Mouse (Mus musculus) midbrain, embryonic 15.5 days (tissue): Measurements from ENCODE around the gene Cdiptos. TPM values are rescaled to one million over a fixed set of nuclear protein-coding genes. Genes with fewer than 3 reads are reported as not detected.

ENCODE experiments used
- ATAC-seq: fragments of 200-750 bp; cut with Nextera tagmentation; replicated peaks from 2 replicates; pipeline ENCODE4 v1.8.0; 2017; ENCODE audit warnings: moderate TSS enrichment
- H3K27ac ChIP-seq: fragments of 300-500 bp; sonication (generic); 2 replicates; pipeline ENCODE4 v1.5.1; 2015; ENCODE audit warnings: mild to moderate bottlenecking, inconsistent platforms
- H3K27me3 ChIP-seq: fragments of 300-500 bp; sonication (generic); replicated peaks from 2 replicates; pipeline ENCODE4 v1.6.1; 2015; ENCODE audit warnings: inconsistent platforms
- H3K36me3 ChIP-seq: fragments of 300-500 bp; sonication (generic); replicated peaks from 2 replicates; pipeline ENCODE4 v1.6.1; 2015; ENCODE audit warnings: inconsistent platforms
- H3K4me1 ChIP-seq: fragments of 300-500 bp; sonication (generic); 2 replicates; pipeline ENCODE4 v1.6.1; 2015; ENCODE audit warnings: inconsistent platforms
- H3K4me2 ChIP-seq: fragments of 300-500 bp; sonication (generic); 2 replicates; pipeline ENCODE4 v1.6.1; 2015; ENCODE audit warnings: inconsistent platforms, mild to moderate bottlenecking, moderate library complexity
- H3K4me3 ChIP-seq: fragments of 300-500 bp; sonication (generic); 2 replicates; pipeline ENCODE4 v1.5.1; 2015; ENCODE audit warnings: mild to moderate bottlenecking, inconsistent platforms
- H3K9ac ChIP-seq: fragments of 300-500 bp; sonication (generic); 2 replicates; pipeline ENCODE4 v1.6.1; 2015; ENCODE audit warnings: mild to moderate bottlenecking, inconsistent platforms
- H3K9me3 ChIP-seq: fragments of 300-500 bp; sonication (generic); 2 replicates; pipeline ENCODE4 v1.6.1; 2016; ENCODE audit warnings: inconsistent platforms
- WGBS: fragments of 180-500 bp; shearing (Covaris S2); methylation state at CpG from one replicate; pipeline ENCODE4 v1.1.7; 2015; ENCODE audit warnings: mixed read lengths; 5-methylcytosine and 5-hydroxymethylcytosine counted together
- polyA plus RNA-seq: library from polyadenylated mRNA; unstranded; fragments of >200 nt; fragmentation: Nextera tagmentation; extraction: Ambion mirVana; gene quantifications from 2 replicates; pipeline ENCODE4 v1.2.1, GENCODE M21; 2015

The Cdiptos gene
- polyA plus RNA-seq, 1 experiment from 2014 or later, result 1.1 TPM

DNA sequence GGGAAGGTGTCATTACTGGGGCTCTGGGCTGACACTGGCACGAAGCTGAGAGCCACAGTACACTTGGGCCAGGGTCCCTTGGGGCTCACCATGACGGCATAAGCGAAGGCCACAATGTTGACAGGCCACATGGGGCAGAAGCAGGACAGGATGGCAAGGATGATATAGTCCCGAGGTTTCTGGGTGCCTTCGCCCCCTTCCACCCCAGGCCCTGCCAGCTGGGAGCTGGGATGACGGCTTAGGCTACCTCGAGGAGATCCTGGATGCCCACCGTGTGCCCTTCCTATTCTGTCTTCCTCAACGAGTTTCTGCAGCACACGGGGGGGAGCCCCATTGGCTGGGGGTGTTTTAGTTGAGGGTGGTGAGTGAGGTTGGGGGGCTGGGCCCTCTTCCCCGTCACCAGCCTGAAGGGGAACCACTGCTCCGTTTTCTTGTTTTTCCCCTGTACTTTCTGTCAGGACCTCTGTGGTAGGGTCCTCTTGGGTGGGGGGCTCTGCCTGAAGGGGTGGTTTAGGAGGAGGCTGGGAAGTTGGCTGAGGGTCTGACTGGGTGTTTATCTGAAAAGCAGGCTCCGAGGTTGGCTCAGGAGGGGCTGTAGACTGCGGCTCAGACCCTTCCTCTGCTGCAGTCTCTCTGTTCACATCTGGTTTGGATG, 43.5 kb upstream of the Cdiptos start:
- WGBS, result 79% methylated on average over 14 of the region's 14 CpGs
- ATAC-seq, result no peak
- H3K27me3 ChIP-seq, result no peaks in the 10 kb centered on the region
- peak overlapping the region; percentile 60; the same call in 1 of the 2 replicates for H3K9ac ChIP-seq
- H3K4me2 ChIP-seq, result peak overlapping the region; percentile 64
- peaks cover 11% of the 10 kb centered on the region for H3K36me3 ChIP-seq
- no peak overlapping the region for H3K27ac ChIP-seq
- H3K4me1 ChIP-seq, result peaks cover 91% of the 10 kb centered on the region
- H3K4me3 ChIP-seq, result peak overlapping the region; percentile 49; the same call in 1 of the 2 replicates
- no peaks in the 10 kb centered on the region for H3K9me3 ChIP-seq

GRCm38 (mm10) chr7:127018416-127019305, 42.8 kb upstream of the Cdiptos start:
- Histone ChIP-seq H3K4me1 (peaks cover 88% of the 10 kb centered on the region), H3K27me3 (no peaks in the 10 kb centered on the region), H3K27ac (peak overlapping the region; percentile 94; the same call in 1 of the 2 replicates), H3K36me3 (peaks cover 11% of the 10 kb centered on the region), H3K9ac (peak overlapping the region; percentile 60; the same call in 1 of the 2 replicates), H3K4me2 (peak overlapping the region; percentile 90), H3K9me3 (no peaks in the 10 kb centered on the region), H3K4me3 (no peak overlapping the region)
- ATAC-seq, result no peak
- WGBS, result 84% methylated on average over 15 of the region's 15 CpGs

- Histone ChIP-seq H3K4me2 (peak overlapping the region; percentile 90), H3K36me3 (peaks cover 17% of the 10 kb centered on the region), H3K27ac (peak overlapping the region; percentile 94), H3K9me3 (no peaks in the 10 kb centered on the region), H3K9ac (peak overlapping the region; percentile 18), H3K4me1 (peaks cover 84% of the 10 kb centered on the region), H3K27me3 (no peaks in the 10 kb centered on the region), H3K4me3 (peak overlapping the region; percentile 69; the same call in 1 of the 2 replicates)
- 45% methylated on average over 6 of the region's 6 CpGs for WGBS
- no peak for ATAC-seq
Observed at GRCm38 (mm10) chr7:127017950-127018345, 42.0 kb upstream of the Cdiptos start.

GRCm38 (mm10) chr7:127016971-127017949, 41.4 kb upstream of the Cdiptos start, which contains the start of gene Pagr1a:
TSS of gene Pagr1a (minus strand) at chr7:127017352.
- no peaks in the 10 kb centered on the region for H3K9me3 ChIP-seq
- peak; percentile 83 for ATAC-seq
- H3K4me2 ChIP-seq, result peak within 1 kb of the TSS; percentile 90
- 3% methylated on average over 39 of the region's 39 CpGs for WGBS
- H3K27ac ChIP-seq, result peak within 1 kb of the TSS; percentile 94
- H3K4me3 ChIP-seq, result peak within 1 kb of the TSS; percentile 69
- no peaks in the 10 kb centered on the region for H3K27me3 ChIP-seq
- peaks cover 14% of the 10 kb centered on the region; the same call in 1 of the 2 replicates for H3K36me3 ChIP-seq
- H3K9ac ChIP-seq, result peak within 1 kb of the TSS; percentile 91
- peaks cover 77% of the 10 kb centered on the region for H3K4me1 ChIP-seq

DNA sequence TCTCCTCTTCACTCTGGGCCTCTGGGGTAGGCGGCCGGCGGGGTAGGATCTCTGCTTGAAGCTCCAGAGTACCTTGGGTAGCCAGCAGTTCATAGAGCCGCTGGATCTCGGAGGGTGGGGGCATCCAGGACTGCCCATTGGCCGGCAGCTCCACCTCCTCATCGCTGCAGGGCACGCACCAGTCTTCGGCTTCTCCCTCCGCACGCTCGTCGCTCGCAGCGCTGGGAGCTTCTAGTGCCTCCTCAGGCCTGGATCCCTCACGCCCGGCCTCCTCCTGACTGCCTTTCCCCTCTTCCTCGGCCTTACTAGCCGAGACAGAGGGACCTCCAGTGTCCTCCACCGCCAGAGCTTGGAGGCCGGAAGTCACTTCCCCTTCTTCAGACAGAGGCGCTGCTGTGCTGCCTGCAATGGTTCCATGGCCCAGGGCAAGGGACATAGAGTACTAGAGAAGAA, 40.6 kb upstream of the Cdiptos start:
- peaks cover 12% of the 10 kb centered on the region; the same call in 1 of the 2 replicates for H3K36me3 ChIP-seq
- H3K4me2 ChIP-seq, result peak overlapping the region; percentile 90
- H3K4me3 ChIP-seq, result peak overlapping the region; percentile 69
- H3K27me3 ChIP-seq, result no peaks in the 10 kb centered on the region
- no peaks in the 10 kb centered on the region for H3K9me3 ChIP-seq
- WGBS, result under 1% methylated on average over 22 of the region's 22 CpGs
- peak overlapping the region; percentile 94 for H3K27ac ChIP-seq
- peaks cover 70% of the 10 kb centered on the region for H3K4me1 ChIP-seq
- ATAC-seq, result peak; percentile 59
- H3K9ac ChIP-seq, result peak overlapping the region; percentile 91

- peaks cover 12% of the 10 kb centered on the region; the same call in 1 of the 2 replicates for H3K36me3 ChIP-seq
- ATAC-seq, result no peak
- peaks cover 68% of the 10 kb centered on the region for H3K4me1 ChIP-seq
Observed at GRCm38 (mm10) chr7:127016481-127016485, 40.4 kb upstream of the Cdiptos start, which contains the start of gene Pagr1b. TSS of gene Pagr1b (minus strand) at chr7:127016484.

GRCm38 (mm10) chr7:127016081-127016480, 40.2 kb upstream of the Cdiptos start:
- WGBS, result 2% methylated on average over 10 of the region's 10 CpGs
- Histone ChIP-seq H3K9ac (peak overlapping the region; percentile 91), H3K4me2 (peak overlapping the region; percentile 90), H3K9me3 (no peaks in the 10 kb centered on the region), H3K4me3 (peak overlapping the region; percentile 69), H3K27me3 (no peaks in the 10 kb centered on the region), H3K27ac (peak overlapping the region; percentile 94), H3K4me1 (peaks cover 66% of the 10 kb centered on the region), H3K36me3 (peaks cover 12% of the 10 kb centered on the region; the same call in 1 of the 2 replicates)
- peak; percentile 7; the same call in 1 of the 2 replicates for ATAC-seq

More at GRCm38 (mm10) chr7:127016481-127016485, 40.4 kb upstream of the Cdiptos start, which contains the start of gene Pagr1b:
- Histone ChIP-seq H3K27ac (peak within 1 kb of the TSS; percentile 94), H3K4me3 (peak within 1 kb of the TSS; percentile 69), H3K27me3 (no peaks in the 10 kb centered on the region), H3K9me3 (no peaks in the 10 kb centered on the region), H3K9ac (peak within 1 kb of the TSS; percentile 91), H3K4me2 (peak within 1 kb of the TSS; percentile 90)

- 95% methylated on average over 12 of the region's 12 CpGs for WGBS
- H3K36me3 ChIP-seq, result peaks cover 12% of the 10 kb centered on the region; the same call in 1 of the 2 replicates
- no peak overlapping the region for H3K4me3 ChIP-seq
- H3K9ac ChIP-seq, result no peak overlapping the region
- no peaks in the 10 kb centered on the region for H3K27me3 ChIP-seq
- H3K9me3 ChIP-seq, result no peaks in the 10 kb centered on the region
- H3K4me1 ChIP-seq, result peaks cover 55% of the 10 kb centered on the region
- no peak for ATAC-seq
- H3K27ac ChIP-seq, result no peak overlapping the region
- H3K4me2 ChIP-seq, result peak overlapping the region; percentile 12; the same call in 1 of the 2 replicates
Observed at GRCm38 (mm10) chr7:127014993-127015392, 39.1 kb upstream of the Cdiptos start.

DNA sequence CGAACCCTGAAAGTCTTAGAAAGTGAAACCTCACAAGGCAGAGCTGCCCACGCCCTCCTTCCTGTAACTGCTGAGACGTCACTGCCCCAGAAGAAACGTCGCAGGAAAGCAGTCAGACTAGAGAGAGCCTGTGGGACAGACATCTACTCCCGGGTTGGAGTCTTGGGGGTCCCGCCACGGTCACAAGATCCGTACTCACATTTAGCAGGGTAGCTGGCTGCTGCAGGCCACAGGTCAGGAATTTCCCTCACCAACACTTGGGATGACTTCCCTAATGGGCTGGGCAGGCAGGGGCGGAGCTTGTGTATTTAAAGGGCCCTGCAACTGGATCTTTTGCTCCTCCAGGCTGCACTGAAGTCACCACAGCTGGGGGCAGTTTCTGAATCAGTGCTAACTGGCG, 38.4 kb upstream of the Cdiptos start, which contains the start of gene Mvp:
Gene Mvp, minus strand, starts transcription at position 302 of the 400 bp plus-strand sequence.
- peak within 1 kb of the TSS; percentile 17; the same call in 1 of the 2 replicates for H3K9ac ChIP-seq
- 0 out of 2 replicates have a peak within 1 kb of the TSS, but pooled peaks have one; percentile 94 for H3K27ac ChIP-seq
- peaks cover 48% of the 10 kb centered on the region for H3K4me1 ChIP-seq
- H3K27me3 ChIP-seq, result no peaks in the 10 kb centered on the region
- H3K9me3 ChIP-seq, result no peaks in the 10 kb centered on the region
- peaks cover 12% of the 10 kb centered on the region; the same call in 1 of the 2 replicates for H3K36me3 ChIP-seq
- H3K4me3 ChIP-seq, result peak within 1 kb of the TSS; percentile 69
- H3K4me2 ChIP-seq, result peak within 1 kb of the TSS; percentile 90
- no peak for ATAC-seq
- WGBS, result 78% methylated on average over 11 of the region's 11 CpGs

DNA sequence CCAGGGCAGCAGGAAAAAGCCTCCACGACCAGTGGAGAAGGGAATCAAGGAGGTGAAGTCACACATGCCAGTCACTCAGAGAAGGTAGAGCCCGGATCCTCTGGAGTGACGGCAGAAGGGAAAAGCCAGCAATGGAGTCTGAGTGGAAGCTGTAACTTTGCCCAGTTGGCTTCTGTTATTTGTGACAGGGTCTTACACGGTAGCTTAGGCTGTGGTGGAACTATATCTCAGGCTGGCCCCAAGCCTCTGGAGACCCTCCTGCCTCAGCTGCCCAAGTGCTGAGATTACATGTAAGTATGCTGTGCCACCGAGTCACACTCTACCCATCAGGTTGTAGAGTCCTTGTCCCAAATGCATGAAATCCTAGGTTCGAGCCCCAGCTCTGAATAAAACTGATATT, 37.5 kb upstream of the Cdiptos start:
- ATAC-seq, result no peak
- Histone ChIP-seq H3K9me3 (no peaks in the 10 kb centered on the region), H3K4me2 (no peak overlapping the region), H3K9ac (no peak overlapping the region), H3K4me1 (peaks cover 39% of the 10 kb centered on the region), H3K27me3 (no peaks in the 10 kb centered on the region), H3K27ac (no peak overlapping the region), H3K4me3 (no peak overlapping the region), H3K36me3 (peaks cover 12% of the 10 kb centered on the region; the same call in 1 of the 2 replicates)
- WGBS, result 95% methylated on average over 6 of the region's 6 CpGs

DNA sequence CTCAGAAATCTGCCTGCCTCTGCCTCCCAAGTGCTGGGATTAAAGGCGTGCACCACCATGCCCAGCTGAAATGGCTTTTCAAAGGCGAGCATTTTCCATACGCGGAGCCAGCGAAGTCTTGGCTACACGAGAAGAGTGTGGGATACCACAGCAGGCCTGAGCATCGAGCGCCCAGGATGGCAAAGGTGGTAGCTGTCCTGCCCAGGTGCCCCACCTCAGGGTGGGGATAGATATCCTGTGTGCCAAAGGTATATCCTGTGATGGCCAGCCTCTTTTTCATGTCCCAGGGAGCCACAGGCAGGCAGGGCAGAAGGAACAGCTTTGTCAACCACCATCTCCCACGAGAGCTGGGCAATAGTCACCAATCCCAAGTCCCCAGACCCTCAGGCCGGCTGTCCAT, 36.9 kb upstream of the Cdiptos start:
- H3K36me3 ChIP-seq, result peaks cover 12% of the 10 kb centered on the region; the same call in 1 of the 2 replicates
- no peak overlapping the region for H3K27ac ChIP-seq
- ATAC-seq, result no peak
- no peaks in the 10 kb centered on the region for H3K27me3 ChIP-seq
- 95% methylated on average over 10 of the region's 10 CpGs for whole genome bisulfite sequencing
- peaks cover 33% of the 10 kb centered on the region for H3K4me1 ChIP-seq
- H3K4me2 ChIP-seq, result no peak overlapping the region
- no peak overlapping the region for H3K4me3 ChIP-seq
- H3K9me3 ChIP-seq, result no peaks in the 10 kb centered on the region
- H3K9ac ChIP-seq, result no peak overlapping the region
